Mouse (Mus musculus) lung, postnatal 0 days (tissue): ENCODE measurements around the gene Zbtb9.

Experiments used
- CTCF ChIP-seq: IDR thresholded peaks from 2 replicates; pipeline ENCODE4 v1.5.1; 2016; ENCODE audit warnings: antibody characterized with exemption, mild to moderate bottlenecking
- EP300 ChIP-seq: IDR thresholded peaks from 2 replicates; pipeline ENCODE4 v1.6.1; 2016; ENCODE audit warnings: antibody characterized with exemption, mild to moderate bottlenecking, control low read depth

DNA sequence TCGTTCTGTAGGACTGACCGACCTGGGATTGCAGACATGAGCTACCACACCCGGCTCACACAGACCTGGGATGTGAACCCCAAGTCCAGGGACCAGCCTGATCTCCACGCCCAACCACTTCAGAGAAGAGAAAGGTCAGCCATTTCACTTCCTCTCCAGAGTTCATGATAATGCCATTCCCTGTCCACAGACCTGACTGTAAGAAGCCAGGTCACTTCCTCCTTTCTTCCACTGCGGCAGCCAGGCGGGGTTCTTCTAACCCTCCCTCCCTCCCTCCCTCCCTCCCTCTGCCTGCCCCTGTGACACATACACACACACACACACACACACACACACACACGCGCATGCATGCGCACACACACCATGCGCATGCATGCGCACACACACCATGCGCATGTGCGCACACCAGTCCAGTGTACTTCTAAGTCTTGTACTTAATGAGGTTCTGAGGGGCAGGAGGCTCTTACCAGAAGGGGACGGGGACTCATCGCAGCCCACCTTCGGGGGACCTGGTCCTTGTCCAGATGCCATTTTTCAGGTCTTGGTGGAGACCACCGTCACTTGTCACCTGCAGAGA lies 52.4 kb downstream of the Zbtb9 start:
- TF ChIP-seq CTCF (no peak), EP300 (no peak)
